Mouse (Mus musculus) liver, embryonic 12.5 days (tissue): ENCODE measurements at regions not wholly inside any gene's neighbourhood (a gene's known extent, or its start where the extent isn't known, plus 50 kb on each side); places are given as distances from the start of the nearest gene placed in this dataset. TPM values are rescaled to one million over a fixed set of nuclear protein-coding genes. Genes with fewer than 3 reads are reported as not detected.

ENCODE experiments used
- microRNA-seq: library from miRNA; unstranded; fragments of <30 nt; microRNA quantifications from one replicate; pipeline ENCODE4, GENCODE M21; 2017

Small RNA genes in the stretch of these regions (microRNA-seq; reads per million reads assigned to microRNA genes)
- not detected for gene Gm44375
